27 mouse cellular contexts compared by ENCODE assay signal in genomic region chr9:45313913-45314312, GRCm38 (mm10). TPM values are rescaled to one million over a fixed set of nuclear protein-coding genes. Genes with fewer than 3 reads are reported as not detected.
DNase-seq lines count a peak whose midpoint lies in the region; ATAC-seq lines count a peak whose summit lies in the region.
"Had no signal": no experiment of that assay in that cellular context is flagged by ENCODE, and none has a peak within 500 bp of the region (broad histone marks: within the 10 kb centered on the region; RNA-seq: fewer than 3 reads in every experiment).

No protein-coding gene starts in this region.

- no peak overlapping the region for H3K9ac ChIP-seq in intestine, embryonic 15.5 days
- H3K9ac ChIP-seq: embryonic facial prominence, embryonic 13.5 days; embryonic facial prominence, embryonic 15.5 days; forebrain, embryonic 12.5 days; forebrain, embryonic 15.5 days; forebrain, postnatal 0 days had no signal

- H3K4me3 ChIP-seq in intestine, embryonic 15.5 days (replicated peaks): no peak overlapping the region
- H3K4me3 ChIP-seq: embryonic facial prominence, embryonic 13.5 days; embryonic facial prominence, embryonic 15.5 days; erythroblast, embryonic 14.5 days; forebrain, embryonic 10.5 days; forebrain, embryonic 12.5 days; forebrain, embryonic 15.5 days had no signal

- H3K36me3 ChIP-seq in intestine, embryonic 15.5 days: no peaks in the 10 kb centered on the region
- H3K36me3 ChIP-seq: embryonic facial prominence, embryonic 13.5 days; embryonic facial prominence, embryonic 15.5 days; forebrain, embryonic 10.5 days; forebrain, embryonic 12.5 days; forebrain, embryonic 15.5 days; G1E had no signal

- no peaks in the 10 kb centered on the region for H3K27me3 ChIP-seq in intestine, embryonic 15.5 days (replicated peaks)
- H3K27me3 ChIP-seq: embryonic facial prominence, embryonic 15.5 days; forebrain, embryonic 12.5 days; forebrain, embryonic 15.5 days had no signal

- no peak overlapping the region for H3K27ac ChIP-seq in intestine, embryonic 15.5 days
- H3K27ac ChIP-seq: embryonic facial prominence, embryonic 13.5 days; embryonic facial prominence, embryonic 15.5 days; forebrain, embryonic 10.5 days; forebrain, embryonic 12.5 days; forebrain, embryonic 15.5 days had no signal

- 69% methylated on average over 3 of the region's 3 CpGs for WGBS in intestine, embryonic 15.5 days

- DNase-seq in ovary, postnatal 14 days (ENCODE audit: low spot score): no peak
- DNase-seq: adrenal gland, adult 8-10 months; adrenal gland, postnatal 14 days; adrenal gland, postnatal 36 days; B cell, adult 2 months; cerebellum, adult 11-12 months; cerebellum, adult 2 months; cerebellum, adult 9-10 months; cerebellum, postnatal 10 days; cerebellum, postnatal 25 days; embryo, embryonic 11 days; forebrain, postnatal 0 days had no signal

- H3K4me1 ChIP-seq in intestine, embryonic 15.5 days (replicated peaks): peaks cover 9% of the 10 kb centered on the region; the same call in 1 of the 2 replicates
- H3K4me1 ChIP-seq: embryonic facial prominence, embryonic 13.5 days; forebrain, embryonic 10.5 days; forebrain, embryonic 12.5 days; forebrain, embryonic 15.5 days had no signal

- peak; percentile 56; the same call in 1 of the 2 replicates for ATAC-seq in common myeloid progenitor, adult 5-6 weeks (replicated peaks; ENCODE audit: low read depth, poor library complexity, severe bottlenecking)
- peak; percentile 74 for ATAC-seq in megakaryocyte, adult 5-6 weeks (ENCODE audit: poor library complexity, severe bottlenecking)
- ATAC-seq in monocyte, adult 5-6 weeks (replicated peaks; ENCODE audit: insufficient number of reproducible peaks, low FRiP score, low TSS enrichment, poor library complexity, severe bottlenecking): peak; percentile 54; the same call in 1 of the 2 replicates
- no peak for ATAC-seq in intestine, embryonic 15.5 days
- ATAC-seq: activated CD4-positive, CD25-positive, alpha-beta regulatory T cell, adult 4 months; CD4-positive, CD25-positive, alpha-beta regulatory T cell, adult 4 months; forebrain, embryonic 15.5 days; forebrain, postnatal 0 days; Patski had no signal

- no peak overlapping the region for H3K4me2 ChIP-seq in intestine, embryonic 15.5 days (replicated peaks)
- H3K4me2 ChIP-seq: embryonic facial prominence, embryonic 13.5 days; embryonic facial prominence, embryonic 15.5 days; forebrain, embryonic 12.5 days; forebrain, embryonic 15.5 days had no signal

- H3K9me3 ChIP-seq in intestine, embryonic 15.5 days: no peaks in the 10 kb centered on the region
- H3K9me3 ChIP-seq: embryonic facial prominence, embryonic 13.5 days; embryonic facial prominence, embryonic 15.5 days; forebrain, embryonic 10.5 days; forebrain, embryonic 12.5 days; forebrain, embryonic 15.5 days; G1E had no signal

RNA-seq across cellular contexts. Expression of gene Tmprss13, which starts 5.0 kb away (rescaled TPM):
- not detected in 2 replicates for total RNA-seq in common myeloid progenitor, adult 5-6 weeks (2017)
- not detected in 2 replicates for total RNA-seq in megakaryocyte, adult 5-6 weeks (2015)
- total RNA-seq in megakaryocyte, adult 5-6 weeks (2017): 0.15 TPM in 1 of 2 replicates, not detected in the other
- total RNA-seq in monocyte, adult 5-6 weeks (2017): 0.68 to 2.6 TPM in 2 of 3 replicates, not detected in the other
- 0.36 and 0.40 TPM in 2 replicates for polyA plus RNA-seq in intestine, embryonic 15.5 days (2015; fragmentation: Nextera tagmentation; extraction: Ambion mirVana)
- total RNA-seq: CH12.LX; forebrain, postnatal 0 days had no signal
- polyA plus RNA-seq: cerebellum, adult 2 months; erythroblast, embryonic 14.5 days; forebrain, embryonic 10.5 days; forebrain, embryonic 15.5 days; G1E; Patski had no signal

RNA-seq across cellular contexts. Expression of gene Il10ra, which starts 45.0 kb away (rescaled TPM):
- total RNA-seq in common myeloid progenitor, adult 5-6 weeks (2017): 3.5 and 8.2 TPM in 2 replicates
- 33.9 and 37.2 TPM in 2 replicates for total RNA-seq in megakaryocyte, adult 5-6 weeks (2015)
- 68.7 and 77.1 TPM in 2 replicates for total RNA-seq in megakaryocyte, adult 5-6 weeks (2017)
- 358 to 411 TPM (median 369 TPM) in 3 replicates for total RNA-seq in monocyte, adult 5-6 weeks (2017)
- polyA plus RNA-seq in intestine, embryonic 15.5 days (2015; fragmentation: Nextera tagmentation; extraction: Ambion mirVana): 1.4 TPM in 2 replicates
- polyA plus RNA-seq: Patski had no signal

RNA-seq across cellular contexts. Expression of gene Fxyd6, which starts 56.1 kb away (rescaled TPM):
- total RNA-seq in common myeloid progenitor, adult 5-6 weeks (2017): not detected in 2 replicates
- 0.11 TPM in 1 of 2 replicates, not detected in the other for total RNA-seq in megakaryocyte, adult 5-6 weeks (2015)
- not detected in 2 replicates for total RNA-seq in megakaryocyte, adult 5-6 weeks (2017)
- not detected in 3 replicates for total RNA-seq in monocyte, adult 5-6 weeks (2017)
- polyA plus RNA-seq in intestine, embryonic 15.5 days (2015; fragmentation: Nextera tagmentation; extraction: Ambion mirVana): 76.5 and 77.2 TPM in 2 replicates
- polyA plus RNA-seq: CD4-positive, CD25-positive, alpha-beta regulatory T cell, adult 4 months; erythroblast, embryonic 14.5 days; G1E had no signal
